Mouse (Mus musculus) gastrocnemius, postnatal 36 days (tissue): ENCODE data around the gene P2rx7. TPM values are rescaled to one million over a fixed set of nuclear protein-coding genes. Genes with fewer than 3 reads are reported as not detected.
A peak's percentile ranks its signal among the peaks of the same experiment; 100 is the strongest.

Experiments
- DNase-seq, 2 experiments: peaks; one replicate each; pipeline ENCODE4 v3.0.0; 2022
- intact Hi-C: fragments of 180-260 bp; cut with DNase I; formaldehyde crosslinking; loops from one replicate; pipeline ENCODE4 v1.15.1; 2025
- total RNA-seq, 2 experiments: library from RNA; stranded (reverse); gene quantifications; 2 replicates each; pipeline ENCODE4 v1.2.3; 2021

Gene P2rx7
- total RNA-seq, 2 experiments from 2014 or later, result 1.3 to 1.9 TPM

DNA sequence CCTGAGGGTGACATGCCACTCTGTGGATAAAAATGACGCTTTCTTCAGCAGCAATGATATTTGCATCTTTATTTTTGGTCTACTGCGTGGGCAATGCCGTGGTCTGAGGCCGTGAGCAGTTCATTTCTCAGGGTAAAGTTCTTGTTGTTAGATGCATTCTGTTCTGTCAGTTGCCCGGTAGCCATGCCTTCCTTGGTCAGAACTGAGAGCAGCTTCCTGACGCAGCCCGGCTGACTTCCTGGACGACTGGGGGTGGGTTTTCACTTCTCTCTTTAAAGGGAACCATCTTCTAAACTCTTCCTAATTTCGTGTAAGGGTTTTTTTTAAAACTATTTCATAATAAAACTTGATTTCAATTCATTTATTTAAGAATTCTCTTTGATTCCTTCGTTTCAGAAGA, 40.2 kb downstream of the P2rx7 start:
- intact Hi-C loops, result no loop called here
- DNase-seq, result no peak

DNA sequence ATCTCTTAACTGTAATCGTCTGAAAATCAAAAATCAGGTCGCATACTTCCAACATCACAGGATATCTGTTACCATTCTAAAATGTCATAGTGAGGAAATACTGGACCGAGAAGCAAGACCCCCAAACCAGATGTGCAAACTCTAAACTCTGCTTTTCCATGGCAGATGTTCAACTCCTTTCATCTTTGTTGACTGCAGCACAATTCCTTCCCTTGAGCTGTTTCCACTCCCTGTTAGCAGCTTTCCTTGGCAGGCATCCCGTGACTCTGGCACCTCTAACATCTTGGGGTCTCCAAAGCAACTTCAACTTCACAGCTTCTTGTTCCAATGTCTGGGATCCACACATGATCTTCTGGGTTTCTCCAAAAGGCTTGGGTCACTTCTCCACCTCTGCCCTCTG, 43.7 kb downstream of the P2rx7 start:
- intact Hi-C loops, result no loop called here

DNA sequence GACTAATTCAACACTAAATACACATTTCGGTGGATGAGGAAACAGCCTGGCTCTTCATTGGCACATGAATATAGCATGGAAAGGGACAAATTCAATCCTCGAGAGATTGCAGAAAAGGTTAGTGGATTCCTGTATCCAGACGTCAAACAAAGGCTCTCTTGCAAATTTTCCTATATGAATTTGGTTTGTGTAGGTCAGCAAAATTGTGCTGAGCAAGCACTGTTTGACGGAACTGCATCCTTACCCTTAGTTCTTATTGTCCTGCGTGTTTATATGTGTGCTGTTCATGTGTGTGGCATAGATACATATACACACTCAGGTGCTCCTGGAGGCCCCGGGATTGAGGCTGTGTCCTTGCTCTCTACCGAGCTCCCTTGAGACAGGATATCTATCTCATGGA, 45.4 kb downstream of the P2rx7 start:
- no peak for DNase-seq
- intact Hi-C loops, result no loop called here

More for the DNA sequence above, 43.7 kb downstream of the P2rx7 start:
- DNase-seq, result no peak

DNA sequence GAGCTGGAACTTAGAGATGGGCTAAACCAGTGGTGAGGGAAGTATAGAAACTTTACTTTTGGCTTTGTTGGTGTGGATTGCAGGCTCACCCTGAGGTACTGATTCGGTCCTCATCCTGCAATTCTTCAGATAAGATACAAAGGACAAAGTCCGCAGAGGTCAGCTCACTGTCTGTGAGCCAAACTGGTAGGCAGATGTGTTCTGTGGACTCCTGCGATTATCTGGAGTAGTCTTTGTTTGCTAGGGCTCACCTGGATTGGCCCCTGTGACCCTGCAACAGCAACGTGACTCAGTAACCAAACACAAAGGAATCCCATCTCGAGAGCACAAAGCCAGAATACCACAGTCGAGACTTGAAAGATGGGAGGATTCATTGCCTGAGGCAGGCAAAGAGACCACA, 46.8 kb downstream of the P2rx7 start:
- intact Hi-C loops, result no loop called here
- DNase-seq, result no peak

DNA sequence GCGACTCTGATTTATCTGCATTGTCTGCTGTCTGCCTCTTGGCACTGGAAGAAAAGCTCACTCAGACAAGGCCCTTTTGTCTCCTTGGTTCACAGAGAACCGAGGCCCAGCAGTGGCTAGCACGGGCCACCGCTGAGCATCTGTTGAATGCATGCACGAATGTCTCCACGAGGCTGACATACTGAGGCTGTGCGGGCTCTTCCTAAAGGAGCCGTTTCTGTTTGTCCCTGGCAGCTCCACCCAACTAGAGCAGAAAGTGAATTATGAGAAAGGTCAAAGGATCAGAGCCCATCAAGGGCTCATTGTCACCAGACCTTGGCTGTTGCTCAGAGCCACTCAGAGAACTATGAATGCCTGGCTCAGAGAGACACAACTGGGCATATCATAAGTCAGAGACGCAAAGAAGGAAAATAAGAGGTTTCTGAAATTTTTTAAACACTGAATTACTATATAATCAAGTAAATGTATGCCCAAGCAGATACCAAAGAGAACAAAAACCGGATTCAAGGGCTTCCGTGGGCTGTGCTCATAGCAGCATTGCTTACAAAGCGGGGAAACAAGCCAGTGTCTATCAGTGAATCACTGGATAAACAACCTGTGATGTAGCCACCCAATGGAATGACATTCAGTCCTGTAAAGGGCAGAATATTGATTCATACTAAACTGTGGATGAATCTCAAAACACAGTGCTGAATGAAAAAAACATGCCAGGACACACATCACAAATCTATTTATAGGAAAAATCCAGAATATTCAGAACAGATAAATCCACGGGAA, 49.9 kb downstream of the P2rx7 start:
- intact Hi-C loops, result no loop called here
- DNase-seq, result no peak

DNA sequence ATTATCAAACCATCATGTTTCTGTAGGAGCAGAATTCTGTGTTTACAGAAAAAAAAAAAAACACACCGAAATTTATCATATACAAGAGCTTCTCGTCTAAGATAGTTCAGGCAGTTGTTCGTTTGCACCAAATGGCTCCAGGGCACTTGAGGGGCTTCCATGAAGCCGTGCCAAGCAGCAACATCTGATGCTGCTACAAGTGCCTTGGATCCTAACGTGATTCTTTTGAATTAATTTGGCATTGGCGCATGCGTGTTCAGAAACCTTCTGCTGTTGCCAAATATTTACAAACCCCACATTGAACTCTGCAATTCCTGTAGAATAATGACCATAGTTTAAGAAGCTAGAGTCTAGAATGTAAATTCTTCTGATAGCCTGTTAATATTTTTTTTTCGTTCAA, 51.8 kb downstream of the P2rx7 start:
- no peak for DNase-seq
- intact Hi-C loops, result no loop called here

DNA sequence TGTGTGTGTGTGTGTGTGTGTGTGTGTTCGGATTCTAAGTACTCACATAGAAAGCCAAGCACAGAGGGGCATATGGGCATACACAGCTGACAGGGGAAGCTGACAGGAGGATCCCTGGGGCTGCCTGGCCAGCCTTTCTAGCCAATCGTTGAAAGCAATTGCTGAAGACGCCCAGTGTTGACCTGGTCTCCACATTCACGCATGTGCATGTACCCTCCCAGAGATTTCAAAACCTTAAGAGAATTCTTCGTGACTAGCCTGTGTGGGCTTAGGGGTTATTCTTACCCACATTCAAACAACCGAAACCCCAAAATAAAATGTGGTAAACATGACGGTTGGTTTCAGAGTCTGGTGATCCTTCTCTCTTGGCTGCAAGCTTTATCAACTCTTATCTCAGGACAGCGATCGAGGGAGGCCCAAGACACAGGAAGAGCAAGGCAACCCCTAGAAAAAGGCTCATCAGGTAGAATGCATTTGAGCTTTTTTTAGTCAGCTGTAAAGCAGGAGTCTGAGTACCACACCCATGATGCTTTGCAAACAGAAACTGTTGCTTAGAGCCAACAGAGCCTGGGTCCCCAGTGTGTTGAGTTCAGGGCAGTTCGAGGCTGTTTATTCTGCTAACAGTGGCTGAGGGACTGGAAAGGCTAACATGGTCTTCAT, 54.5 kb downstream of the P2rx7 start:
- no peak for DNase-seq
- intact Hi-C loops, result no loop called here

DNA sequence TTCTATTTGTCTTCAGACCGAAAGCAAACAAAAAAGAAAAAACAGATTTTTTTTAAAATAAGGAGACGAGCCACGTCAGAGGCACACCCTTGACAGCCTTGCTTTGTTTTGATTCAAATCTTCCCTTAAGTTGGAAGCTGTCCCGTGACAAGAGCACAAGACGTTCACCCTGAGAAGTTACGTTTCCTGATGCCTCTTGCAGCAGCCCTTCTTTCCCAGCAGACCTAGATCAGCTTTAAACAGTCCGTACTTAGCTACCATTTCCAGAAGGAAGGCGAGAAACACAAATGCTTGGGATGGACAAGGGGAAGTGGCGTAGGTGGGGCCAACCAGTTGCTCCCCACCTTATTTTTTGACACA, 55.0 kb downstream of the P2rx7 start:
- intact Hi-C loops, result no loop called here

DNA sequence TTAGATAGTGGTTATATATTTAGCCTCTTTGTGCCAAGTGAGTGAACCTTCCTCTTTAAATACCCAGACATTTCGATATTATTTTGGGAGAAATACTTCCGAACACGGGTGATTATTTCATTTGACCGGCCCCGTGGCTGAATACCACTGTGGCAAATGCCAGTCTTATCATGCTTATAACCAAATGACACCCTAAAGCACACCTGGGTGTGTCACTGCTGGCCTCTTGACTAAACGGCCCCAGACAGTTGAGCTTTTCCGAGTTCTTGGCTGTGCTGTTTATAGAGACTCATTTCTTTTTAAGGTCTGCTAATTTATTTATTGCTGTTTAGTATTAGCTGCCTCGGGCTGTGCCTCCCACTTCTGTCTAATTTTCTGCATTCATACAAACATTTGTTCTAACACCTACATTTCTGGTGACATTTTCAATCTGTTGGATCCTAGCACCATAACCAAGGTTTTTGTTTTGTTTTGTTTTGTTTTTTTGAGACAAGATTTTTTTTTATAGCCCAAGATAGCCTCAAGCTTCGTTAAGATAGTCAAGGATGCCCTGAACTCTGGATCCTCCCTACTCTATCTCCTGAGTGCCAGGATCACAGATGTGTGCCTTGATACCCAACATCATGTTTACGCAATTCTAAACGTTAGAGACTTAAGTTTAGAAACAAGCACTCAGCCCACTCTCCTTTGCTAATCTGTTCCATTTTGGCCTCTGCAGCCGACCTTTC, 56.6 kb downstream of the P2rx7 start:
- intact Hi-C loops, result no loop called here
- DNase-seq, result no peak

More for the DNA sequence above, 55.0 kb downstream of the P2rx7 start:
- DNase-seq, result no peak

DNA sequence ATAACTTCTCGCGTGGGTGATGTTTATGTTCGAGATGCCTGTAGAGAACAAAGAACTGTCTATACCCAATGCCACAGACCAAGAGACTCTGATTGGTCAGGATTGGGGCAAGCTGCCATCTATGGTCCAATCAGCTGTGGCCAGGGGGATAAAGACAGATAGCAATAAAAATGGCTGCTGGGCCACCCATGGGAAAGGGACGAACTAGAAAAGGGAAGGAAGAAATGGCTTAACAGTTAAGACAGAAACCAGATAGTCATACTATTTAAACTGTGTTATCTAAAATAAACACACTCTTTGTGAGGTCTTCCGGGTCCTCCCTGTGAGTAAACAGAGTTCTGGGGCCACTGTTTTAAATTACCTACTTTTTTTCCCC, 57.1 kb downstream of the P2rx7 start:
- no peak for DNase-seq
- intact Hi-C loops, result no loop called here

DNA sequence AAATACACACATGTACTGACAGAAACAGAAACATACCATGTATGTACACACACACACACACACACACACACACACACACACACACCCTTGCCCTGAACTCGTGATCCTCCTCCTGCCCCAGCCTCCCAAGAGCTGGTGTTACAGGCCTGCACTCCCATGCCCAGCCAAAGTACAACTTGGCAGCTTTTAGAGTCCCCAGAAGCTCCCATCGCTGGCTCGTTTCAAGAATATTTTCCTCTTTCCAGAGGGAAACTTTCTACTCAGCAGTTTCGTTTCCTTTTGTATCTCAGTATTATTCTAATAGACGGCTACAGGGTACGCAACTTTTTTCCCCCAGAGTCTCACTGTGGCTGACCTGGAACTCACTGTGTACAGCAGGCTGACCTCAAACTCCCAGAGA, 58.4 kb downstream of the P2rx7 start:
- no peak for DNase-seq
- intact Hi-C loops, result no loop called here

DNA sequence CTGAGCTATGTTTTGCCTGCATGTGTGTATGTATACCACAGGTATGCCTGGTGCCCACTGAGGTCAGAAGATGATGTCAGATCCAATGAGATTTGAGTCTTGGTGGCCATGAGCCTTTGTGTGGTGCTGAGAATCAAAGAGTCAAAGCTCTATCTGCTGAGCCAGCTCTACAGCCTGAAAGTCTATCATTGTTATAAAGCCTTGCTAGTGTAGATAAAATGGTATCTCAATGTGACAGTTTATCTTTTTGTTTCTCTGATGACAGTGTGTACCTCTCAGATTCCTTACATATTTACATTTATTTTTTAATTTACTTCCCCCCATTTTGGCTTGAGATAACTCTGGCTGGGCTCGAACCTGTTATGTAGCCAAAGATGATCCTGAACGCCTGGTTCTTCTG, 59.9 kb downstream of the P2rx7 start:
- intact Hi-C loops, result no loop called here
- no peak for DNase-seq

DNA sequence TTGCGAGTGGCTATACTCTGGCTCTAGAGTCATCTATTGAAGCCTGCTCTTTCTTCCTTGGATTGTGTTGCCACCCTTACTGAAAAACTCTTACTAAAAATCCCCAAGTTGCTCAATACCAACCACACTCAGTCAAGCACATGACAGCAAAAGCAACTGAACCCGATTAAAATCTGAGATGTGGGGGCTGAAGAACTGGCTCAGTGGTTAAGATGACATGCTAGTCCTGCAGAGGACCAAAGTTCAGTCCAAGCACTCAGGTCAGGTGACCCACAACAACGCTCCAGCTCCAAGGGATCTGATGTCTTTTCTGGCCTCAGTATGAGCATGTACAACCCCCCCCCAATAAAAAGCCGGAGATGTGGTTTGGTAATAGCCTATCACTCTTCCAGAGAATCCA, 60.9 kb downstream of the P2rx7 start:
- intact Hi-C loops, result no loop called here

DNA sequence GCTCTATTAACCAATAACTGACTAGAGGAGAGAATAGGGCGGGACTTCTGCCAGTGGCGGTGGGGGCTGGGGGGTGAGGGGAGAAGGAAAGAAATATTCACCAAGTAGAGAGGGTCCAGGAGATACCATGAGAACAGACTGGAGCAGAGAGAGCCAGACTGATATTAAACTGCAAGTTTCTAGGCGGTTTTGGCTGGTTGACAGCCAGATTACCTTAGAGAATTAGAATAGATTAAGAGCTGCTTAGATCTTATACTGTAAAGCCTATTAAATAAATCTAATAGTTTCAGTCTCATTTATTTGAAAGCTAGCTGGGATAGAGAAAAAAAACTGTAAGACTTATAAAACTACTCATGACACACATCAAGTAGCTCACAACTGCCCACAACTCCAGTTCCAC, 61.5 kb downstream of the P2rx7 start:
- no peak for DNase-seq
- intact Hi-C loops, result no loop called here

More for the DNA sequence above, 60.9 kb downstream of the P2rx7 start:
- no peak for DNase-seq

DNA sequence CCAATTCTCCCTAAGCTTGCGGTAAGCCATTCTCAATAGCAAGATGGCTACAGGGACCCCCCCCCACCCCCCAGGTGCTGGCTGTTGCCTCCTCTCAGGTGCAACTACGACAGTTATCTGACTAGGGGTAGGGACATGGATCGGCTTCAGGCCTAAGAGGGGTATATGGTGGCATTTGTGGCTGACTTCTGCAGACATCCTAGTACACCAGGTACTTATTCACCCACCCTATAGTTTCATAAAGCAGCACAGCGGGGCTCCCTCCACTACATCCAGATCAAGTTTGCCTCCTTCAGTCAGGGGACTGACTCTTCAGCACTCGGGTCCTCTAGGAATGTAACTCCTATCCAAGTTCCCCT, 63.2 kb downstream of the P2rx7 start:
- intact Hi-C loops, result no loop called here
- DNase-seq, result no peak

DNA sequence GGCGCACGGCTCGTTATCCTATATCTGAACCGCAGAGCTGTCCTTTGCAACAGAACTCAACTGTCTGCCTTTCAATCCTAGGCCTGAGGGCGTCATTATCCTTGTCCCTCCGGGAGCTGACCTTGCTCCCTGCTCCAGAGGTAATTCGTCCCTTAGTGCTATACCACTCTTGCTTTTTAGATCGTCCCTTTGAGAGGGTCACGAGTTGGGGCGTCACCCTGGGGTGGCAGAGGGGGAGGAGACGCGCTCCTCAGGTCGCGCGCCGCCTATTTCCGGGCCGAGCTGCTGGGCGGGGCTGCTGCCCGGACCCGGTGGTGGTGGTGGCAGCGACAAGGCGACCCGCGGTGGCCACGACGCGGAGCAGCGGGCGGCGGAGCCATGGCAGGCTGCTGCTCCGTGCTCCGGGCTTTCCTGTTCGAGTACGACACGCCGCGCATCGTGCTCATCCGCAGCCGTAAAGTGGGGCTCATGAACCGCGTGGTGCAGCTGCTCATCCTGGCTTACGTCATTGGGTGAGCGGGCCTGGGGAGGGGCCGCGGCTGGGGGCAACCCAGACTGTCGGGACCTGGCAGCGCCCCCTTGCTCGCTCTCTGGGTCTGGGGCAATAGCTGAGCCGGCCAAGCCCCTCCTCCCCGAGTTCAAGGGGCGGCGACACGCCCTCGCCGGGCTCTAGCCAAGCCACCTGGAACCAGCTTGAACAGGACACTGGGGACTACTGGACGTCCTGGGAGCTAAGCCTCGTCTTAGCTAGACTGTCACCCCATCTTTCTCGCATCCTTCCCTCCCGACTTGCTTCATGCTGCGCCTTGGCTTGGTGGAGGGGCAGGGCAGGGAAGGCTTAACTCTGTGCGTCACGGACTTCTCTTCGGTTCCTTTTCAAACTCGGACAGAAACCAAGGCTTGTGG, 63.8 kb downstream of the P2rx7 start, which contains the start of gene P2rx4:
Gene P2rx4, plus strand, starts transcription at position 269 of the 906 bp plus-strand sequence.
- intact Hi-C loops, result no loop called here
- DNase-seq, result peak; percentile 69 to 71

DNA sequence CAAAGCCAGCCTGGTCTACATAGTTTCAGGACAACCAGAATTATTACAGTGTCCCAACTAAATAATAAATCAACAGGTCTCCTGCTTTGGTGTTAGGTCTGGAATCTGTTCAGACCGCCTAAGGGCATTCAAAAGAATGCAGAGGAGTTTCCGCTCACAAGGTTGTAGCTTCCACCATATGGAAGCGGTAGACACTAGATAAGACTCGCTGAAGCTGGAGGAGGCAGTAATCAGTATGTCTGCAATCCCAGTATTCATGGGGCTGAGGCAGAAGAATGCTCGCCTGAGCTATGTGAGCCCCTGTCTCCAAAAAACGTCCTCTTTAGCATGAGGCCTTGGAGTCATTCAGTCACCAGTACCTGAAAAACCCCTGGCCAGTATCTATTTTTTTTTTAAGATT, 65.1 kb downstream of the P2rx7 start:
- intact Hi-C loops, result no loop called here

DNA sequence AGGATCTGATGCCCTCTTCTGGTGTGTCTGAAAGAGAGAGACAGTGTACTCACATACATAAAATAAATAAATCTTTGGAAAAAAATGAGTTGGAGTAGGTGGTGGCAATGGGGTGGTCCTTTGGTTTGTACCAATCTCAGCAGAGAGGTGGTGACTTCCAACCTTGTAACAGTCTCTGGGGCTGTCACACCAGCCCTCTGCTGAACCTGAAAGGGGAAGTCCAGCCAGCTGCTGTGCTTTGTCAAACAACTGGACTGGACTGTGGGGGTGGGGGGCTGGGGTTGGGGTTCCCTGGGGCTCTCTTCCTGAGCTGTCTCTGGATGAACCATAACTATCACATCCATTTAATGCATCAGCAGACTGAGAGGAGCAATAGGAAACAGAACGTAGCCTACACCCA, 72.0 kb downstream of the P2rx7 start:
- no peak for DNase-seq
- intact Hi-C loops, result no loop called here

More for the DNA sequence above, 65.1 kb downstream of the P2rx7 start:
- no peak for DNase-seq

DNA sequence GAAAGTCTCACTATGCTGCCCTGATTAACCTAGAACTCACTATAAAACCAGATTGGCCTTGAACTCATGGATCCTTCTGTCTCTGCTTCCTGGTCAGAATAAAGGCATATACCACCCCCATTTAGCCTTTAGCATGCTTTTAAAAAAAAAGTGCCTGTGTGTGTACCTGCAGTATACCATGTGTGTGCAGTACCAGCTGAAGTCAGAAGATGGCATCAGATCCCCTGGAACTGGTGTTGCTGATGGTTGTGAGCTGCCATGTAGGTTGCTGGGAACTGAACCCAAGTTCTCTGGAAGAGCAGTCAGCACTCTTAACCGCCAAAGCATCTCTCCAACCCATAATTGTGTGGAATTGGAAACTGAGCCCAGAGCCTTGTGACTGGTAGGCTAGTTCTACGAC, 73.1 kb downstream of the P2rx7 start:
- no peak for DNase-seq
- intact Hi-C loops, result no loop called here

DNA sequence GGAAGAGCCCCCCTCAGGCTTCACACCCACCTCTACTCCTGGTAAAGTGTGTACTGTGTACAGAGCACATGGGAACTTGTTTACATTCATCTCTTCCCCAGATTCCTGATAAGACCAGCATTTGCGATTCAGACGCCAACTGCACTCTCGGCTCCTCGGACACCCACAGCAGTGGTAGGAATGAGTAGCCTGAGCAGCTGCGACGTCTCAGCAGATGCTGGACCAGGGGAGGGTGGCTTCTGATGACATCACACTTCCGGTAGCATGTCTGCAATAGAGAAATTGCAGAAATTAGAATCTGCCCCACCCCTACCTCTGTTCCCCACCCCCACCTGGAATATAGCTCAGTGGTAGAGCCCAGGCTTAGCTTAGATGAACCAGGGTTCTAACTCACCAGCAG, 74.7 kb downstream of the P2rx7 start:
- no peak for DNase-seq
- intact Hi-C loops, result no loop called here

DNA sequence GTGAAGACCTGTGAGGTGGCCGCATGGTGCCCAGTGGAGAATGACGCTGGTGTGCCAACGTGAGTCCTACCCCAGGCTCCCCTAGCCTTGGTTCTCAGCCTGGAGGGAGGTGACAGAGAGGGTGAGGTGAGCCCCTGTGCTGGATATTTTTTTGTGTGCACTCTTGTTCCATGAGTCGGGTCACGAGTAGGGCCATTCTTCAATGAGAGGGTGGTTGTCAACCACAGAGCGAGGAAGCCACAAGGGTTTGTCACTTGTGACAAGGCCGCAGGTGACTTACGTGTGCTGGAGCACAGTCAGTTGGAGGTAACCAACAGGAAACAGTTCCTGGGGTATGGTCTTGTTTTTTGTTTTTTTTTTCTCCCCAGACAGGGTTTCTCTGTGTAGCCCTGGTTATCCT, 75.5 kb downstream of the P2rx7 start:
- intact Hi-C loops, result no loop called here
- no peak for DNase-seq
